Mouse (Mus musculus): ENCODE results near the gene Utp3. TPM values are rescaled to one million over a fixed set of nuclear protein-coding genes. Genes with fewer than 3 reads are reported as not detected.

The Utp3 gene
- polyA plus RNA-seq, 1 experiment from 2014 or later = 78.9 TPM

GRCm38 (mm10) chr5:88604641-88605358 is 50.5 kb downstream of the Utp3 start:
- CTCF ChIA-PET = interaction anchor here (1.0 to 1.2 kb wide), 2 partner anchors 10 to 84 kb away, joined by 3 read pairs; no protein-coding TSS in a partner anchor

More at GRCm38 (mm10) chr5:88604641-88605358, 50.5 kb downstream of the Utp3 start:
- POLR2A ChIA-PET = interaction anchor here (0.6 kb wide), 1 partner anchor 76 kb away, joined by 4 read pairs; no protein-coding TSS in a partner anchor
- H3K27me3 ChIP-seq = no peaks in the 10 kb centered on the region
- ATAC-seq (no peak), DNase-seq (ENCODE audit: low read depth, low spot score) (no peak)
- TF ChIP-seq CTCF (IDR thresholded peaks at IDR 0.05) = no peak
- in situ Hi-C loops (cut with MboI; ENCODE audit: low pct_unique_long_range_greater_than_20kb) = no loop called here

Other genes with a start within 250 kb of the Utp3 start
- gene Prol1, start 237.2 kb upstream of the Utp3 start, polyA plus RNA-seq (2021) = not detected
- gene Amtn, start 178.4 kb upstream of the Utp3 start, polyA plus RNA-seq (2021) = not detected
- gene Ambn, start 98.5 kb upstream of the Utp3 start, polyA plus RNA-seq (2021) = not detected
- not detected for gene Enam, start 66.5 kb upstream of the Utp3 start, polyA plus RNA-seq (2021)
- 0.23 TPM for gene Jchain, start 26.6 kb upstream of the Utp3 start, polyA plus RNA-seq (2021)
- gene Rufy3, start 10.6 kb downstream of the Utp3 start, polyA plus RNA-seq (2021) = 17.4 TPM
- gene Grsf1, start 121.7 kb downstream of the Utp3 start, polyA plus RNA-seq (2021) = 127 TPM
- 23.9 TPM for gene Mob1b, start 166.4 kb downstream of the Utp3 start, polyA plus RNA-seq (2021)
- 15.0 TPM for gene Dck, start 210.5 kb downstream of the Utp3 start, polyA plus RNA-seq (2021)

Data from Patski (cell line).